Mouse (Mus musculus): ENCODE results near the gene Cenpv. TPM values are rescaled to one million over a fixed set of nuclear protein-coding genes. Genes with fewer than 3 reads are reported as not detected.

Gene Cenpv
- polyA plus RNA-seq, 1 experiment from 2014 or later: 15.9 TPM

- H3K4me2 ChIP-seq: no peak overlapping the region
- no peaks in the 10 kb centered on the region for H3K9me3 ChIP-seq
- peaks cover under 1% of the 10 kb centered on the region; the same call in 1 of the 2 replicates for H3K4me1 ChIP-seq
- no peak for ATAC-seq (ENCODE audit: insufficient number of reproducible peaks, low FRiP score, low TSS enrichment, low read depth)
- H3K9ac ChIP-seq: no peak overlapping the region
- H3K4me3 ChIP-seq: no peak overlapping the region
- H3K27ac ChIP-seq: no peak overlapping the region
- H3K36me3 ChIP-seq: no peaks in the 10 kb centered on the region
- 70% methylated on average over 7 of the region's 7 CpGs for WGBS
- no peaks in the 10 kb centered on the region for H3K27me3 ChIP-seq
Measured at GRCm38 (mm10) chr11:62565747-62566146, 26.7 kb upstream of the Cenpv start.

GRCm38 (mm10) chr11:62563590-62563989 lies 24.5 kb upstream of the Cenpv start:
- Histone ChIP-seq H3K4me1 (peaks cover 9% of the 10 kb centered on the region), H3K9me3 (no peaks in the 10 kb centered on the region), H3K4me2 (no peak overlapping the region), H3K27me3 (no peaks in the 10 kb centered on the region), H3K9ac (no peak overlapping the region), H3K4me3 (no peak overlapping the region), H3K27ac (no peak overlapping the region), H3K36me3 (no peaks in the 10 kb centered on the region)
- WGBS: 87% methylated on average over 2 of the region's 2 CpGs
- ATAC-seq (ENCODE audit: insufficient number of reproducible peaks, low FRiP score, low TSS enrichment, low read depth): no peak

GRCm38 (mm10) chr11:62560463-62561016 lies 21.5 kb upstream of the Cenpv start:
- Histone ChIP-seq H3K4me3 (peak overlapping the region; percentile 32), H3K9ac (peak overlapping the region; percentile 8; the same call in 1 of the 2 replicates), H3K4me2 (peak overlapping the region; percentile 53), H3K9me3 (no peaks in the 10 kb centered on the region), H3K27ac (no peak overlapping the region), H3K27me3 (no peaks in the 10 kb centered on the region), H3K36me3 (no peaks in the 10 kb centered on the region), H3K4me1 (peaks cover 9% of the 10 kb centered on the region)
- ATAC-seq (ENCODE audit: insufficient number of reproducible peaks, low FRiP score, low TSS enrichment, low read depth): no peak
- WGBS: 27% methylated on average over 43 of the region's 43 CpGs

GRCm38 (mm10) chr11:62558961-62559646 lies 20.0 kb upstream of the Cenpv start:
- no peak overlapping the region for H3K4me3 ChIP-seq
- H3K27me3 ChIP-seq: no peaks in the 10 kb centered on the region
- no peaks in the 10 kb centered on the region for H3K9me3 ChIP-seq
- peaks cover 9% of the 10 kb centered on the region; the same call in 1 of the 2 replicates for H3K36me3 ChIP-seq
- H3K4me1 ChIP-seq: peaks cover 20% of the 10 kb centered on the region
- no peak for ATAC-seq (ENCODE audit: insufficient number of reproducible peaks, low FRiP score, low TSS enrichment, low read depth)
- H3K27ac ChIP-seq: no peak overlapping the region
- H3K9ac ChIP-seq: no peak overlapping the region
- 48% methylated on average over 6 of the region's 6 CpGs for WGBS
- no peak overlapping the region for H3K4me2 ChIP-seq

GRCm38 (mm10) chr11:62558152-62558551 lies 19.1 kb upstream of the Cenpv start:
- Histone ChIP-seq H3K27ac (no peak overlapping the region), H3K27me3 (no peaks in the 10 kb centered on the region), H3K4me2 (no peak overlapping the region), H3K9me3 (no peaks in the 10 kb centered on the region), H3K36me3 (peaks cover 18% of the 10 kb centered on the region; the same call in 1 of the 2 replicates), H3K4me3 (no peak overlapping the region), H3K9ac (no peak overlapping the region), H3K4me1 (peaks cover 30% of the 10 kb centered on the region)
- 49% methylated on average over 2 of the region's 2 CpGs for WGBS
- no peak for ATAC-seq (ENCODE audit: insufficient number of reproducible peaks, low FRiP score, low TSS enrichment, low read depth)

DNA sequence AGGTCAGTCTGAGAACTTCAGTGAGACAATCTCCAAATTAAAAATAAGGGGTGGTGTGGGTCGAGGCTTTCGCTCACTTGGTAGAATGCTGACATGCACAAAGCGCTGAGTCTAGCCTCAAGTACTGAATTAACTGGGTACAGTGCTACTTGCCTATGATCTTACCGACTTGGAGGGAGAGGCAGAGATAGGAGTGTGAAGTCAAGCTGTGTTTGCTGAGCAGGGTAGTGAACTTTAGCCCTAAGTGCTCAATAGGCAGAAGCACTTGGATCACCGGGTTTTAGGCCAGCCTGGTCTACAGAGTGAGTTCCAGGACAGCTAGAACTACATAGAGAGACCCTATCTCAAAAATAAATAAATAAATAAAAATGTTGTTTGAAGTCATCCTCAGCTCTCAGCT lies 18.1 kb upstream of the Cenpv start:
- H3K4me3 ChIP-seq: no peak overlapping the region
- H3K9ac ChIP-seq: no peak overlapping the region
- H3K9me3 ChIP-seq: no peaks in the 10 kb centered on the region
- WGBS: 59% methylated on average over 5 of the region's 5 CpGs
- no peak for ATAC-seq (ENCODE audit: insufficient number of reproducible peaks, low FRiP score, low TSS enrichment, low read depth)
- H3K36me3 ChIP-seq: peaks cover 20% of the 10 kb centered on the region; the same call in 1 of the 2 replicates
- H3K4me2 ChIP-seq: no peak overlapping the region
- no peaks in the 10 kb centered on the region for H3K27me3 ChIP-seq
- peaks cover 31% of the 10 kb centered on the region for H3K4me1 ChIP-seq
- no peak overlapping the region for H3K27ac ChIP-seq

DNA sequence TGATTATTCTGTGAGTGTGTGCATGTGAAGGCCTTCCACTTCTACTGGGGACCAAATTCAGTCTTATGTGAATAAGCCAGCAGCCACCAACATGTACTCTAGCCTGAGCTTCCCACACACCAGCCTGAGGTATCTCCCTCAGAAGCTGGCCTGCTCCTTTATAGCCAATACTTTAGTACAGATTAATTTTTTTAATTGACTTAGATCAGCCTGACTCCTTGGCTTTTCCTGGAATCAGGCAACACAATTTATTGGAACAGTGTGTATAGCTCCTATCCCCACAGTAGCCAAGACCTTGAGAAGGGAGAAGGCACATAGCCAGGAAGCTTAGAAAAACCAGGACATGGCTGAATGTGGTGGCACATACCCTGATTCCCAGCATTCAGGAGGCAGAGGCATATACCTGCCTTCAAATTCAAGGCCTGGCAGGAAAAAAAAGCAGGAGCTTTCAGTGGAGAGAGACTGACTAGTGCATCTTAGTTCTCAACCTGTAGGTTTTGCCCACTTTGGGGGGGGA lies 16.9 kb upstream of the Cenpv start:
- Histone ChIP-seq H3K4me1 (peaks cover 31% of the 10 kb centered on the region), H3K27ac (0 out of 2 replicates have a peak overlapping the region, but pooled peaks have one; percentile 33), H3K27me3 (no peaks in the 10 kb centered on the region), H3K36me3 (peaks cover 20% of the 10 kb centered on the region; the same call in 1 of the 2 replicates), H3K4me3 (no peak overlapping the region), H3K4me2 (no peak overlapping the region), H3K9ac (no peak overlapping the region), H3K9me3 (no peaks in the 10 kb centered on the region)
- ATAC-seq (ENCODE audit: insufficient number of reproducible peaks, low FRiP score, low TSS enrichment, low read depth): no peak

- peak overlapping the region; percentile 39; the same call in 1 of the 2 replicates for H3K4me3 ChIP-seq
Measured at GRCm38 (mm10) chr11:62554934-62555517, 16.0 kb upstream of the Cenpv start.

DNA sequence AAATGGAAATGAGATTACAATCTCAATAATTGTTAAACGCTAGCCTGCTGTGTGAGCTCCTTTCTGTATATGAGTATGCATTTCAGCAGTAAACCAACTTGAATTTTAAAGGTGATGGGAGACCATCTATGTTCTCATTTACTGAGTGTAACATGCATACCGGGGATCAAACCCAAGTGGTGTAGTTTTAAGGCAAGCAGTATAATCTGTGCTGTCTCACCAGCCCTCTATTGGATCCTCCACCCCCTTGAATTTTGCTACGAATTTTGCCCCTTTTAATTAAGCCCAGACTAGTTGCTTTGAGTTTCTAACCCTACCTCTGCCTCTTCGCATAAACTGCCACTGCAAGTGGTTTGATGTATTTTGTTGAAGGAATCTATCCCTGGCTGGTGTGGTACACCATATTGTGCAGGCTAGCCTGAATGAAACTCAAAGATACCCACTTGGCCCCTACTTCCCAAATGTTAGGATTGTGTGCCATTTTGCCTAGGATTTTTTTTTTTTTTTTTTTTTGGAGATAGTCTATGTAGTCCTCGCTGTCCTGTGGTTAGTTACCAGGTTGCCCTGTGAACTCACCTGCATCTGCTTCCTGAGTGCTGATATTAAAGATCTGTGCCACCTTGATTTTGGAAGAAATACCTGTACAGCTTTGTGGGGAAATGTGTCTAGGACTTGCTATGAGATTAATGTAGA lies 15.2 kb upstream of the Cenpv start:
- Histone ChIP-seq H3K27ac (no peak overlapping the region), H3K4me2 (peak overlapping the region; percentile 68), H3K36me3 (peaks cover 20% of the 10 kb centered on the region; the same call in 1 of the 2 replicates), H3K27me3 (no peaks in the 10 kb centered on the region), H3K9me3 (no peaks in the 10 kb centered on the region), H3K4me1 (peaks cover 30% of the 10 kb centered on the region), H3K9ac (no peak overlapping the region), H3K4me3 (peak overlapping the region; percentile 39)
- ATAC-seq (ENCODE audit: insufficient number of reproducible peaks, low FRiP score, low TSS enrichment, low read depth): no peak
- 69% methylated on average over 5 of the region's 5 CpGs for WGBS

More at GRCm38 (mm10) chr11:62554934-62555517, 16.0 kb upstream of the Cenpv start:
- Histone ChIP-seq H3K9ac (no peak overlapping the region), H3K4me2 (no peak overlapping the region), H3K27me3 (no peaks in the 10 kb centered on the region), H3K27ac (peak overlapping the region; percentile 33; the same call in 1 of the 2 replicates), H3K4me1 (peaks cover 26% of the 10 kb centered on the region), H3K9me3 (no peaks in the 10 kb centered on the region), H3K36me3 (peaks cover 20% of the 10 kb centered on the region; the same call in 1 of the 2 replicates)
- no peak for ATAC-seq (ENCODE audit: insufficient number of reproducible peaks, low FRiP score, low TSS enrichment, low read depth)

GRCm38 (mm10) chr11:62553633-62554032 lies 14.6 kb upstream of the Cenpv start:
- no peak for ATAC-seq (ENCODE audit: insufficient number of reproducible peaks, low FRiP score, low TSS enrichment, low read depth)
- 78% methylated on average over 5 of the region's 5 CpGs for WGBS
- Histone ChIP-seq H3K27me3 (no peaks in the 10 kb centered on the region), H3K9me3 (no peaks in the 10 kb centered on the region), H3K4me2 (peak overlapping the region; percentile 68), H3K9ac (no peak overlapping the region), H3K27ac (no peak overlapping the region), H3K4me3 (peak overlapping the region; percentile 39), H3K4me1 (peaks cover 26% of the 10 kb centered on the region), H3K36me3 (peaks cover 20% of the 10 kb centered on the region; the same call in 1 of the 2 replicates)

GRCm38 (mm10) chr11:62553186-62553585 lies 14.1 kb upstream of the Cenpv start:
- WGBS: 35% methylated on average over 1 of the region's 1 CpGs
- peak overlapping the region; percentile 39 for H3K4me3 ChIP-seq
- no peak overlapping the region for H3K27ac ChIP-seq
- ATAC-seq (ENCODE audit: insufficient number of reproducible peaks, low FRiP score, low TSS enrichment, low read depth): no peak
- no peaks in the 10 kb centered on the region for H3K9me3 ChIP-seq
- H3K4me1 ChIP-seq: peaks cover 26% of the 10 kb centered on the region
- peaks cover 20% of the 10 kb centered on the region; the same call in 1 of the 2 replicates for H3K36me3 ChIP-seq
- H3K9ac ChIP-seq: no peak overlapping the region
- H3K4me2 ChIP-seq: peak overlapping the region; percentile 68
- no peaks in the 10 kb centered on the region for H3K27me3 ChIP-seq

Data from limb, embryonic 15.5 days (tissue).